Mouse (Mus musculus): Measurements from ENCODE around the gene Hecw1. TPM values are rescaled to one million over a fixed set of nuclear protein-coding genes. Genes with fewer than 3 reads are reported as not detected.

The Hecw1 gene
- polyA plus RNA-seq, 2 experiments: 0.02 to 0.04 TPM

- no peaks in the 10 kb centered on the region for H3K4me1 ChIP-seq (replicated peaks; ENCODE audit: control insufficient read depth in 2 of 2, insufficient read depth in 2 of 2, low read length in 1 of 2)
- no peak overlapping the region for H3K9ac ChIP-seq (replicated peaks)
- no peaks in the 10 kb centered on the region for H3K36me3 ChIP-seq (replicated peaks; ENCODE audit: control insufficient read depth, insufficient read depth, low read depth)
- no peaks in the 10 kb centered on the region for H3K9me3 ChIP-seq (ENCODE audit: control insufficient read depth, low read length)
- WGBS (ENCODE audit: insufficient replicate concordance): 58% methylated on average over 5 of the region's 5 CpGs
- H3K27ac ChIP-seq: no peak overlapping the region
- no peak for ATAC-seq (ENCODE audit: insufficient read depth)
- H3K4me2 ChIP-seq (ENCODE audit: low read depth): no peak overlapping the region
- no peak for DNase-seq (ENCODE audit: low read depth in 3 of 3, low spot score in 3 of 3)
- no peak overlapping the region for H3K4me3 ChIP-seq (ENCODE audit: insufficient read depth in 1 of 2, low read depth in 2 of 2, low read length in 2 of 2)
- no peak for TF ChIP-seq CTCF (IDR thresholded peaks at IDR 0.05; ENCODE audit: low read depth)
- no peak for TF ChIP-seq EP300 (IDR thresholded peaks at IDR 0.05; ENCODE audit: low read depth)
- H3K27me3 ChIP-seq (ENCODE audit: control insufficient read depth, insufficient read depth, low read length): no peaks in the 10 kb centered on the region
Observed at GRCm38 (mm10) chr13:14506765-14507164, 16.3 kb downstream of the Hecw1 start.

GRCm38 (mm10) chr13:14500251-14500650 is 22.8 kb downstream of the Hecw1 start:
- Histone ChIP-seq H3K9ac (replicated peaks) (no peak overlapping the region), H3K9me3 (ENCODE audit: control insufficient read depth, low read length) (no peaks in the 10 kb centered on the region), H3K27ac (no peak overlapping the region), H3K27me3 (ENCODE audit: control insufficient read depth, insufficient read depth, low read length) (no peaks in the 10 kb centered on the region), H3K36me3 (replicated peaks; ENCODE audit: control insufficient read depth, insufficient read depth, low read depth) (no peaks in the 10 kb centered on the region), H3K4me1 (replicated peaks; ENCODE audit: control insufficient read depth in 2 of 2, insufficient read depth in 2 of 2, low read length in 1 of 2) (no peaks in the 10 kb centered on the region), H3K4me3 (ENCODE audit: insufficient read depth in 1 of 2, low read depth in 2 of 2, low read length in 2 of 2) (no peak overlapping the region), H3K4me2 (ENCODE audit: low read depth) (no peak overlapping the region)
- no peak for TF ChIP-seq CTCF (IDR thresholded peaks at IDR 0.05; ENCODE audit: low read depth)
- no peak for TF ChIP-seq EP300 (IDR thresholded peaks at IDR 0.05; ENCODE audit: low read depth)
- WGBS (ENCODE audit: insufficient replicate concordance): 35% methylated on average over 1 of the region's 1 CpGs
- ATAC-seq (ENCODE audit: insufficient read depth) (no peak), DNase-seq (ENCODE audit: low read depth in 3 of 3, low spot score in 3 of 3) (no peak)

GRCm38 (mm10) chr13:14498780-14499179 is 24.2 kb downstream of the Hecw1 start:
- ATAC-seq (ENCODE audit: insufficient read depth) (no peak), DNase-seq (ENCODE audit: low read depth in 3 of 3, low spot score in 3 of 3) (no peak)
- H3K4me2 ChIP-seq (ENCODE audit: low read depth): no peak overlapping the region
- no peaks in the 10 kb centered on the region for H3K4me1 ChIP-seq (replicated peaks; ENCODE audit: control insufficient read depth in 2 of 2, insufficient read depth in 2 of 2, low read length in 1 of 2)
- no peak for TF ChIP-seq CTCF (IDR thresholded peaks at IDR 0.05; ENCODE audit: low read depth)
- TF ChIP-seq EP300 (IDR thresholded peaks at IDR 0.05; ENCODE audit: low read depth): no peak
- H3K9ac ChIP-seq (replicated peaks): no peak overlapping the region
- H3K4me3 ChIP-seq (ENCODE audit: insufficient read depth in 1 of 2, low read depth in 2 of 2, low read length in 2 of 2): no peak overlapping the region
- no peaks in the 10 kb centered on the region for H3K9me3 ChIP-seq (ENCODE audit: control insufficient read depth, low read length)
- WGBS (ENCODE audit: insufficient replicate concordance): 68% methylated on average over 8 of the region's 8 CpGs
- no peak overlapping the region for H3K27ac ChIP-seq
- no peaks in the 10 kb centered on the region for H3K36me3 ChIP-seq (replicated peaks; ENCODE audit: control insufficient read depth, insufficient read depth, low read depth)
- H3K27me3 ChIP-seq (ENCODE audit: control insufficient read depth, insufficient read depth, low read length): no peaks in the 10 kb centered on the region

- 40% methylated on average over 2 of the region's 2 CpGs for WGBS (ENCODE audit: insufficient replicate concordance)
- TF ChIP-seq CTCF (IDR thresholded peaks at IDR 0.05; ENCODE audit: low read depth): no peak
- TF ChIP-seq EP300 (IDR thresholded peaks at IDR 0.05; ENCODE audit: low read depth): no peak
- Histone ChIP-seq H3K9me3 (ENCODE audit: control insufficient read depth, low read length) (no peaks in the 10 kb centered on the region), H3K4me1 (replicated peaks; ENCODE audit: control insufficient read depth in 2 of 2, insufficient read depth in 2 of 2, low read length in 1 of 2) (no peaks in the 10 kb centered on the region), H3K27me3 (ENCODE audit: control insufficient read depth, insufficient read depth, low read length) (no peaks in the 10 kb centered on the region), H3K36me3 (replicated peaks; ENCODE audit: control insufficient read depth, insufficient read depth, low read depth) (no peaks in the 10 kb centered on the region), H3K27ac (no peak overlapping the region), H3K9ac (replicated peaks) (no peak overlapping the region), H3K4me2 (ENCODE audit: low read depth) (no peak overlapping the region), H3K4me3 (ENCODE audit: insufficient read depth in 1 of 2, low read depth in 2 of 2, low read length in 2 of 2) (no peak overlapping the region)
- ATAC-seq (ENCODE audit: insufficient read depth): no peak
- DNase-seq (ENCODE audit: low read depth in 3 of 3, low spot score in 3 of 3): no peak
Observed at GRCm38 (mm10) chr13:14496954-14497353, 26.1 kb downstream of the Hecw1 start.

- no peak for TF ChIP-seq CTCF (IDR thresholded peaks at IDR 0.05; ENCODE audit: low read depth)
- TF ChIP-seq EP300 (IDR thresholded peaks at IDR 0.05; ENCODE audit: low read depth): no peak
- no peaks in the 10 kb centered on the region for H3K36me3 ChIP-seq (replicated peaks; ENCODE audit: control insufficient read depth, insufficient read depth, low read depth)
- no peak overlapping the region for H3K4me3 ChIP-seq (ENCODE audit: insufficient read depth in 1 of 2, low read depth in 2 of 2, low read length in 2 of 2)
- ATAC-seq (ENCODE audit: insufficient read depth): no peak
- WGBS (ENCODE audit: insufficient replicate concordance): 69% methylated on average over 2 of the region's 2 CpGs
- H3K9me3 ChIP-seq (ENCODE audit: control insufficient read depth, low read length): no peaks in the 10 kb centered on the region
- H3K9ac ChIP-seq (replicated peaks): no peak overlapping the region
- no peak for DNase-seq (ENCODE audit: low read depth in 3 of 3, low spot score in 3 of 3)
- H3K4me2 ChIP-seq (ENCODE audit: low read depth): no peak overlapping the region
- H3K27ac ChIP-seq: no peak overlapping the region
- no peaks in the 10 kb centered on the region for H3K4me1 ChIP-seq (replicated peaks; ENCODE audit: control insufficient read depth in 2 of 2, insufficient read depth in 2 of 2, low read length in 1 of 2)
- no peaks in the 10 kb centered on the region for H3K27me3 ChIP-seq (ENCODE audit: control insufficient read depth, insufficient read depth, low read length)
Observed at GRCm38 (mm10) chr13:14487812-14488211, 35.2 kb downstream of the Hecw1 start.

Measured in liver, embryonic 14.5 days (tissue).